Mouse (Mus musculus): Measurements from ENCODE around the gene Tkfc.
"Not testable (repeated sequence)": the region's sequence is repeated elsewhere in the genome, so short reads cannot be mapped to it uniquely, and the experiment has no call there.

The Tkfc gene

GRCm38 (mm10) chr19:10587231-10587630 lies 18.2 kb downstream of the Tkfc start:
- DNase-seq (ENCODE audit: low spot score): no peak

GRCm38 (mm10) chr19:10585112-10585511 lies 20.3 kb downstream of the Tkfc start:
- no peak for DNase-seq (ENCODE audit: low spot score)

GRCm38 (mm10) chr19:10583550-10584146 lies 21.8 kb downstream of the Tkfc start:
- no peak for DNase-seq (ENCODE audit: low spot score)

- no peak for DNase-seq (ENCODE audit: low spot score)
Measured at GRCm38 (mm10) chr19:10581984-10582383, 23.5 kb downstream of the Tkfc start.

GRCm38 (mm10) chr19:10580761-10581160 lies 24.7 kb downstream of the Tkfc start:
- DNase-seq (ENCODE audit: low spot score): no peak

GRCm38 (mm10) chr19:10580102-10580501 lies 25.4 kb downstream of the Tkfc start:
- DNase-seq (ENCODE audit: low spot score): no peak

- DNase-seq (ENCODE audit: low spot score): peak; percentile 96
Measured at GRCm38 (mm10) chr19:10576690-10577561, 28.5 kb downstream of the Tkfc start, which contains the start of the genes Cyb561a3 and Tmem138. Gene Cyb561a3, plus strand, starts transcription at chr19:10577172. Gene Tmem138, minus strand, starts transcription at chr19:10577362.

- no peak for DNase-seq (ENCODE audit: low spot score)
Measured at GRCm38 (mm10) chr19:10569627-10570026, 35.8 kb downstream of the Tkfc start.

- DNase-seq (ENCODE audit: low spot score): peak; percentile 62
Measured at GRCm38 (mm10) chr19:10565217-10565616, 40.2 kb downstream of the Tkfc start.

GRCm38 (mm10) chr19:10564278-10564677 lies 41.2 kb downstream of the Tkfc start:
- no peak for DNase-seq (ENCODE audit: low spot score)

GRCm38 (mm10) chr19:10562351-10562750 lies 43.1 kb downstream of the Tkfc start:
- no peak for DNase-seq (ENCODE audit: low spot score)

GRCm38 (mm10) chr19:10561558-10562314 lies 43.7 kb downstream of the Tkfc start:
- peak; percentile 65 for DNase-seq (ENCODE audit: low spot score)

- no peak for DNase-seq (ENCODE audit: low spot score)
Measured at GRCm38 (mm10) chr19:10560108-10560507, 45.3 kb downstream of the Tkfc start.

- not testable (repeated sequence) for DNase-seq (ENCODE audit: low spot score)
Measured at GRCm38 (mm10) chr19:10557837-10558375, 47.5 kb downstream of the Tkfc start.

- no peak for DNase-seq (ENCODE audit: low spot score)
Measured at GRCm38 (mm10) chr19:10557430-10557829, 48.0 kb downstream of the Tkfc start.

GRCm38 (mm10) chr19:10557001-10557400 lies 48.5 kb downstream of the Tkfc start:
- DNase-seq (ENCODE audit: low spot score): no peak

- peak; percentile 85 for DNase-seq (ENCODE audit: low spot score)
Measured at GRCm38 (mm10) chr19:10555624-10556510, 49.6 kb downstream of the Tkfc start, which contains the start of gene Tmem216. Gene Tmem216, minus strand, starts transcription at chr19:10556238.

- DNase-seq (ENCODE audit: low spot score): no peak
Measured at GRCm38 (mm10) chr19:10539454-10539853, 66.0 kb downstream of the Tkfc start.

All from yolk sac, embryonic 10.5 days (tissue).